ENCODE assay signal across 9 mouse cellular contexts in genomic region chr3:115682328-115683088, GRCm38 (mm10). TPM values are rescaled to one million over a fixed set of nuclear protein-coding genes. Genes with fewer than 3 reads are reported as not detected.
DNase-seq lines count a peak whose midpoint lies in the region; TF ChIP-seq lines count a peak whose summit lies in the region.
"Had no signal": no experiment of that assay in that cellular context is flagged by ENCODE, and none has a peak within 500 bp of the region (broad histone marks: within the 10 kb centered on the region; RNA-seq: fewer than 3 reads in every experiment).

No protein-coding gene starts in this region.

- no peak overlapping the region for H3K4me3 ChIP-seq in kidney, adult 2 months (ENCODE audit: insufficient read depth, low read depth, low read length)
- H3K4me3 ChIP-seq in macrophage (ENCODE audit: inconsistent target), result no peak overlapping the region

- H3K4me1 ChIP-seq in kidney, adult 2 months (ENCODE audit: control insufficient read depth, insufficient read depth, low read length), result no peaks in the 10 kb centered on the region

- no peaks in the 10 kb centered on the region for H3K79me2 ChIP-seq in macrophage (ENCODE audit: inconsistent target)

- H3K36me3 ChIP-seq in kidney, adult 2 months (ENCODE audit: control insufficient read depth, insufficient read depth, low read length), result no peaks in the 10 kb centered on the region
- H3K36me3 ChIP-seq in macrophage (ENCODE audit: inconsistent target), result no peaks in the 10 kb centered on the region

- no peaks in the 10 kb centered on the region; the same call in 1 of the 2 replicates for H3K27me3 ChIP-seq in kidney, adult 2 months (replicated peaks; ENCODE audit: control insufficient read depth, insufficient read depth, low read length)
- H3K27me3 ChIP-seq: Patski had no signal

- DNase-seq in layer of hippocampus, adult 9-11 months, result peak; percentile 25
- no peak for DNase-seq in layer of hippocampus, postnatal 25 days (ENCODE audit: extremely low spot score in 1 of 2, low spot score in 1 of 2)
- DNase-seq in kidney, adult 2 months, result peak; percentile 65
- DNase-seq in yolk sac, embryonic 10.5 days (ENCODE audit: low spot score), result peak; percentile 36
- no peak for DNase-seq in retina, embryonic 14.5 days (ENCODE audit: low spot score)
- no peak for DNase-seq in gastrocnemius, postnatal 10 days
- DNase-seq in left cerebral cortex, postnatal 4 days, result no peak

- no peak overlapping the region for H3K27ac ChIP-seq in kidney, adult 2 months (ENCODE audit: insufficient read depth, low read depth, low read length)
- peak overlapping the region; percentile 95 for H3K27ac ChIP-seq in macrophage

- no peak for TF ChIP-seq CTCF in kidney, adult 2 months (conservative IDR thresholded peaks at IDR 0.05; ENCODE audit: insufficient read depth, insufficient read length, low read depth, low read length)

- intact Hi-C loops in left cerebral cortex, postnatal 4 days (cut with DNase I), result no loop called here

- WGBS in kidney, adult 2 months, result 63% methylated on average over 14 of the region's 14 CpGs
- WGBS in macrophage (ENCODE audit: missing documents), result 15% methylated on average over 14 of the region's 14 CpGs

- no peak for TF ChIP-seq POLR2A in kidney, adult 2 months (IDR thresholded peaks at IDR 0.05; ENCODE audit: low read depth, low read length)

RNA-seq across cellular contexts. Expression of gene S1pr1, which starts 32.4 kb away (rescaled TPM):
- 10 to 100 TPM; 94.9 to 95.2 TPM for total RNA-seq in layer of hippocampus, postnatal 25 days (2021)
- 23.1 and 24.0 TPM in 2 replicates for polyA plus RNA-seq in kidney, adult 2 months (2012; rRNA removed)
- 10 to 100 TPM in 13 of 26 experiments, 1 to 10 TPM in 13; 1.4 to 26.4 (median 9.4) TPM for total RNA-seq in macrophage (2018; cell fraction: chromatin; rRNA removed)
- 10 to 100 TPM in 18 of 26 experiments, 1 to 10 TPM in 8; 4.0 to 71.2 (median 27.5) TPM for total RNA-seq in macrophage (2018; cell fraction: cytosol; rRNA removed)
- total RNA-seq in macrophage (2018; cell fraction: nucleus; rRNA removed), result 10 to 100 TPM in 17 of 26 experiments, 1 to 10 TPM in 9; 3.9 to 70.1 (median 22.0) TPM
- 25.2 to 65.7 TPM (median 58.6 TPM) in 3 replicates for polyA plus RNA-seq in macrophage (2018)
- 10 to 100 TPM; 23.5 to 29.2 TPM for total RNA-seq in gastrocnemius, postnatal 10 days (2021)
- 10 to 100 TPM; 27.0 to 27.5 TPM for total RNA-seq in left cerebral cortex, postnatal 4 days (2021)

Comparison
In these comparisons a context has a peak if more than half of its experiments do, and no peak if none do; other contexts are left out.
1. DNase-seq: peak in layer of hippocampus, adult 9-11 months (single experiment), kidney, adult 2 months (single experiment) and yolk sac, embryonic 10.5 days (single experiment); none in layer of hippocampus, postnatal 25 days (0 of 2), retina, embryonic 14.5 days (single experiment), gastrocnemius, postnatal 10 days (single experiment) and left cerebral cortex, postnatal 4 days (single experiment).